Mouse (Mus musculus): ENCODE data around the gene Gnmt.
"Not testable (repeated sequence)": the region's sequence is repeated elsewhere in the genome, so short reads cannot be mapped to it uniquely, and the experiment has no call there.

The Gnmt gene

GRCm38 (mm10) chr17:46728904-46729318 is at the start of gene Gnmt:
Gnmt (minus strand) TSS chr17:46729168.
- DNase-seq (ENCODE audit: inconsistent ontology term): no peak

GRCm38 (mm10) chr17:46776087-46776486 is 47.1 kb upstream of the Gnmt start:
- DNase-seq (ENCODE audit: inconsistent ontology term): no peak

DNA sequence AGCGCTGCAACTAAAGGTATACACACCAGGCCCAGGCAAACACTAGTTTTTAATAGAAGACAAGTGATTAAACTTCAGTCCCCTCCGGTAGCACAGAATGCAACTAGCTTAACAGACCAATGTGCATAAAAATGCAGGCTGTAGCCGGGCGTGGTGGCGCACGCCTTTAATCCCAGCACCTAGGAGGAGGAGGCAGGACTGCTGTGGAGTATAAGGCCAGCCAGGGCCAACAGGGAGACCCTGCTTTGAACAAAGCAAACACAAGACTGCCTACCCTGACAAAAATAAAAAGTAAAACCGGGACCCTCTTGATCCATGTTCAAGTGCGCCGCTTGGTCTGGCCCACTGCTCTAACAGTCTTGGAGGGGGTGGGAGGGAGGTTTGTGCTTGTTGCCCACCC is 46.1 kb upstream of the Gnmt start:
- DNase-seq (ENCODE audit: inconsistent ontology term): no peak

GRCm38 (mm10) chr17:46774131-46774472 is 45.1 kb upstream of the Gnmt start:
- no peak for DNase-seq (ENCODE audit: inconsistent ontology term)

GRCm38 (mm10) chr17:46773278-46774130 is 44.5 kb upstream of the Gnmt start:
- peak; percentile 52 for DNase-seq (ENCODE audit: inconsistent ontology term)

GRCm38 (mm10) chr17:46772404-46773277 is 43.7 kb upstream of the Gnmt start, which contains the start of gene 2310039H08Rik:
2310039H08Rik (plus strand) TSS chr17:46772635.
- peak; percentile 91 for DNase-seq (ENCODE audit: inconsistent ontology term)

- DNase-seq (ENCODE audit: inconsistent ontology term): no peak
Observed at GRCm38 (mm10) chr17:46772038-46772403, 43.1 kb upstream of the Gnmt start.

DNA sequence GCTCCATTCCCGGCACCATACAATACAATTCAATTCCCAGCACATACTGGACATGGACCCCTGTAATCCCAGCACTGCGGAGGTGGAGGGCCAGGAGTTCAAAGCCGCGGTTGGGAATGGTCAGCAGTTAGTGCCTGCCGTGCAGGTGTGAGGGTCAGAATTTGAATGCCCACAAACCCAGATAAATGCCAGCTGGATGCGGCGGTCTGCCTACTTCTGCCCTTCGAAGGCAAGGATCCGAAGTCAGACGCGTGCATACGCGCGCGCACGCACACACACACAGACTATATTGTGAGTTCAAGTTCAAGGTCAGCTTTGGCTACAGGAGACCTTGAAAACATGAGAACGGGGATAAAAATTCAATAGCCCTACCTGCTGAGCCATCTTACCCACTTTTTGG is 42.6 kb upstream of the Gnmt start:
- DNase-seq (ENCODE audit: inconsistent ontology term): no peak

DNA sequence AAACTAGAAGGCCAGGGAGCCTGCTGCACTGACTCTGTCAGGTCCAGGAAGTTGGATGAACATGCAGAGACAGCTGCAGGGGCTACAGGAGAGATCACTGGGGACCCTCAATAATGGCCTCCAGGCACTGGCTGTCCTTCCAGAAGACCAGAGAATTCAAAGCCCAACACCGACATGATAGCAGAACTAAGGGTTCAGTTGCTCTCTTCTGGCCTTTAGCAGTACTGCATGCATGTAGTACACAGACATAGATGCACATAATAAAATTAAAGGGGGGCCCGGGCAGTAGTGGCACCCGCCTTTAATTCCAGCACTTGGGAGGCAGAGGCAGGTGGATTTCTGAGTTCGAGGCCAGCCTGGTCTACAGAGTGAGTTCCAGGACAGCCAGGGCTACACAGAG is 42.1 kb upstream of the Gnmt start:
- DNase-seq (ENCODE audit: inconsistent ontology term): no peak

DNA sequence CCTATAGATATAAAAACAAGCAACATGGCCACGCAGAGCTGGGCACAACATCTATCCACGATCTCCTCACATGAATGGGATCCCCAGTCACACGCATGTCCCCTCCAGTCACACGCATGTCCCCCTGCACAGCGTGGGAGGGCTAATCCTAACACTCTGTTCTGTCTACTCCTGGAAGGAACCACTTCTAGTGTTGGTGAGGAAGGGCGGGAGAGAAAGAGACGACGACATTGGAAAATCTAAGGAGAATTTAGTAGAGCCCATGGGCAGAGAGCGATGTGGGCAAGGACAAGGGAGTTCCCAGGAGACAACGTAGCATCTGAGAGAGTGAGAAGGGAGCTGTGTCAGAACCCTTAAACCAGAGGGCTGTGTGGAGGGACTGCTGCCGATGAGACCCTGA is 41.6 kb upstream of the Gnmt start:
- no peak for DNase-seq (ENCODE audit: inconsistent ontology term)

- no peak for DNase-seq (ENCODE audit: inconsistent ontology term)
Observed at GRCm38 (mm10) chr17:46767868-46768267, 38.9 kb upstream of the Gnmt start.

DNA sequence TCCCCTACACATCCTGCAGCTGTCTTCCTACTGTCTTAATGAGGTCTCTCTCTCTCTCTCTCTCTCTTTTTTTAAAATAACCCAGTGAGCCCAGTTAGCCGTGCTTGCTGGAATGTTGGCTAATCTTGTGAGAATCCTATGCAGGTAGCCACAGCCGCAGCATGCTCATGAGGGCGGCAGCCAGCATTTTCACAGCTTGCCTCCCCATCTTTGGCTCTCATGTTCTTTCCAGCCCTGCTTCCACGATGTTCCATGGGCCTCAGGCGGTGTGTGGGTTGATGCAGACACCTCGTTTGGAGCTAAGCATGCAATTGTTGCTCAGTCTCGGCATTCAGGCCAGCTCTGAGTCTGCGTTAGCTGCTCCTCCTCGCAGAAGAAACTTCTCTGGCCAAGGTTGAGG is 35.9 kb upstream of the Gnmt start:
- not testable (repeated sequence) for DNase-seq (ENCODE audit: inconsistent ontology term)

- DNase-seq (ENCODE audit: inconsistent ontology term): no peak
Observed at GRCm38 (mm10) chr17:46763544-46763943, 34.6 kb upstream of the Gnmt start, which contains the start of gene Ptcra. Ptcra (minus strand) TSS chr17:46763712.

DNA sequence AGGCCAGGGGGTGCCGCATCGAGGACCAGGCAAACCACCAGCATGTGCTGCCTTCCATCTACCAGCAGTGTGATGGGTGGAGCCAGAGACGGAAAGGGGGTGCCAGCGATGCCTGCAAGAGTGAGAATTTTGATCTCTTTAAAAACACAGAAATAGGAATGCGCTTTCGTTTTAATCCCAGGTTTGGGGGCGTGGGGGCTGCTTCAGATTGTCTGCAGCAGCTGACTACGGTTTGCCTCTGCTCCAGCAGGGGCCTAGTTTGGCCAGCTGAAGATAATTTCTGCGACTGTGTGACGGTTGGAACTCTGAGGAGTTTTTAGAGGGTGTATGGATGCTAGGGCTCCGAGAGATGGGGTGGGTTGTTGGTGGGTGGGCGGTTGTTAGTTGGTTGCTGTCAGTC is 29.8 kb upstream of the Gnmt start:
- no peak for DNase-seq (ENCODE audit: inconsistent ontology term)

GRCm38 (mm10) chr17:46751794-46752556 is 23.0 kb upstream of the Gnmt start, which contains the start of gene Cnpy3:
Cnpy3 (minus strand) TSS chr17:46752214.
- peak; percentile 99 for DNase-seq (ENCODE audit: inconsistent ontology term)

DNA sequence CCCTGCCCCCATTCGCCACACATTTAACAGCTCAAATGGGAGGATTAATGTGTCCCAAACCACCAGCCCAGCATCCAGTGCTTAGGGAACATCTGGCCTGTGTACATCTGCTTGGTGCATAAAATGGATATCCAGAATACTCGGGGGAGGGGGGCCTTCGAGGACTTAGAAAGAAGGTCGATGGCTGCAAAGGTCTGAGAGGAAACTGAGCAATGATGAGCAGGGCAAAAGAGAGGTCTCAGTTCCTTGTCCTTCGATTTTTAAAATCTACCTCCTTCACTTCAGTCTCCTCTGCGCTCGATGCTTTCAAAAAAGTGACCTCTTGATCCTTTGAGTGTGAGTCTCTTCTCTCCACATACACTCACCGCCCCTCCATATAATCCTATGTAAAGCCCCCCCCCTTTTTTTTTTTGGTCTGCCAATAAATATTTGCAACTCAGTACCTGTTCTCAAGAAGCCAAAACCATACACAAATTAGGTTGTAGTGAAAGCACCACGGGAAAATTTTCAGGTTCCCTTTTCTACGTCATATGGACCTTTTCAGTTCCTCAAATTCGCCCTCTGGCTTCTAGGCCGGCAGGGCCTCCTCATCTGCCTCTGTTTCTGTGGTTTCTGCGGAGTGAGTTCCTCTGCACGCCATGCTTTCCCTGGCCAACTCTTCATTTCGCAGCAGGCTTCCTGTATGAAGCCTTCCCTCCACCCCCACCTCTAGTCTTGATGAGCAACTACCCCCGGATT is 22.3 kb upstream of the Gnmt start:
- peak; percentile 3 for DNase-seq (ENCODE audit: inconsistent ontology term)

- no peak for DNase-seq (ENCODE audit: inconsistent ontology term)
Observed at GRCm38 (mm10) chr17:46750580-46750979, 21.6 kb upstream of the Gnmt start.

DNA sequence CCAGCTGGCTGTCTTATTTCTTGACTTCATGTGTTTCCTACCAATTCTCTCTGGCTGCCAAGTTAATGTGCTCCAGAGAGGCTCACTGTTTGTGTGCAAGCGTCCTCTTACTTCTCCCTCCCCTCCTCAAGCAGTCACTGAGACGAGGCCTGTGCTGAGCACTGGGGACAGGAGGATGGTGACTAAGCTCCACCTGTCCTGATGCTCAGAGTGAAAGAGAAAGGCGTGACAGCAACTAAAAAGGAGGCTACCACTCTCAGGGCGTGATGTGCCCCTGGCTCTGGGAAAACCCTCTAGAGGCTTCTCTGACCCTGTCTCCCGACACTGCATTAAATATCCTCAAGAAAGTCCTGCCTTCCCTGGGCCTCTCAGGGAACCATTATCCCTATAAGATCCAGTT is 20.3 kb upstream of the Gnmt start:
- no peak for DNase-seq (ENCODE audit: inconsistent ontology term)

DNA sequence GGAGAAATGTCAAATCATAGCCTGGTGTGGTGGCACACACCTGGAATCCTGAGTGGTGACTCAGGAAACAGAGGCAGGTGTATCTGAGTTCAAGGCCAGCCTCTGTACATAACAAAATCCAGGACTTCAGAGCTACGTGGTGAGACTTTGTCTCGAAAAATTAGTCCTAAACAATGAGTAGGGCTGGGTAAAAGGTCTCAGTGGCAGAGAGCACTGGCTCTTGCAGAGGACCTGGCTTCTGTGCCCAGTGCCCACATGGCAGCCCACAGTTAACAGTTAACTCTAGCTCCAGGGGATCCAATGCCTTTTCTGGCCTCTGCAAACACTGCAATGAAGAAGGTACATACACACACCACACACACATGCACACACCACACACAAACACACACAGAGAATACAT is 18.8 kb upstream of the Gnmt start:
- no peak for DNase-seq (ENCODE audit: inconsistent ontology term)

DNA sequence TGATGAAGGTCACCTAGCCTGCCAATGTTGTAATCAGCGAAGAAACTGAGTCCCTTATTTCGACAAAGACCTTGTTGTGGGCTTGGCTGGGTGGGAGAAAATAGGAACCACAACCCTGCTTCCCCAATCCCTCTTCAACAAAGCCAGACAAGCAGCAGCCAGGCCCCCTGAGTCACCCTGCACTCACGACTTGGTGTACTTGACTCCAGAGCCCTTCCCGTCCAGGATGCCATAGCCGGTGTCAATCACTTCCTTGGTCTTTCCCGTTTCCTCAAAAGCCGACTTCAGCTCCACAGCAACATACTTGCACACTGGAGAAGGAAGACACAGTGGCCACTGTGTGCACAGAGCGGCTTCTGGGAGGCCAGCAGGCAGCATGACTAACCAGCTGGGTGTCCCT is 18.3 kb upstream of the Gnmt start:
- DNase-seq (ENCODE audit: inconsistent ontology term): no peak

GRCm38 (mm10) chr17:46745506-46745905 is 16.5 kb upstream of the Gnmt start:
- DNase-seq (ENCODE audit: inconsistent ontology term): no peak
